Comparison of ENCODE assay signal across 9 mouse cellular contexts in genomic region chr12:84030659-84031332, GRCm38 (mm10). TPM values are rescaled to one million over a fixed set of nuclear protein-coding genes. Genes with fewer than 3 reads are reported as not detected.
DNase-seq lines count a peak whose midpoint lies in the region; ATAC-seq and TF ChIP-seq lines count a peak whose summit lies in the region.
"Had no signal": no experiment of that assay in that cellular context is flagged by ENCODE, and none has a peak within 500 bp of the region (broad histone marks: within the 10 kb centered on the region; RNA-seq: fewer than 3 reads in every experiment).

No protein-coding gene starts in this region.

- TF ChIP-seq POLR2A in lung, adult 2 months (IDR thresholded peaks at IDR 0.05; ENCODE audit: borderline replicate concordance, extremely low read depth, low read depth, low read length) = no peak
- TF ChIP-seq POLR2A in olfactory bulb, adult 2 months (IDR thresholded peaks at IDR 0.05; ENCODE audit: insufficient read depth, low read depth, low read length) = no peak

- H3K27me3 ChIP-seq in forebrain, embryonic 11.5 days (ENCODE audit: control insufficient read depth, insufficient read depth, low read length) = no peaks in the 10 kb centered on the region
- H3K27me3 ChIP-seq: embryonic facial prominence, embryonic 12.5 days had no signal

- no peaks in the 10 kb centered on the region for H3K4me1 ChIP-seq in forebrain, embryonic 11.5 days (replicated peaks; ENCODE audit: control insufficient read depth, insufficient read depth, low read length)
- no peaks in the 10 kb centered on the region for H3K4me1 ChIP-seq in lung, adult 2 months (ENCODE audit: control insufficient read depth, insufficient read depth, low read length)
- H3K4me1 ChIP-seq in olfactory bulb, adult 2 months (ENCODE audit: control insufficient read depth, insufficient read depth, low read length) = no peaks in the 10 kb centered on the region
- H3K4me1 ChIP-seq: embryonic facial prominence, embryonic 12.5 days had no signal

- no peak for ATAC-seq in forebrain, embryonic 11.5 days (replicated peaks; ENCODE audit: low FRiP score)

- no peak overlapping the region for H3K9ac ChIP-seq in forebrain, embryonic 11.5 days (ENCODE audit: low read length)
- H3K9ac ChIP-seq: embryonic facial prominence, embryonic 12.5 days had no signal

- intact Hi-C loops in heart, postnatal 14 days (cut with DNase I) = loop anchor here (1.0 kb wide), 1 partner anchor 58 kb away; no protein-coding TSS in a partner anchor

- no peak overlapping the region for H3K27ac ChIP-seq in forebrain, embryonic 11.5 days (ENCODE audit: low read depth, low read length)
- H3K27ac ChIP-seq in olfactory bulb, adult 2 months (ENCODE audit: insufficient read depth, low read depth, low read length) = no peak overlapping the region
- H3K27ac ChIP-seq: embryonic facial prominence, embryonic 12.5 days had no signal

- TF ChIP-seq CTCF in lung, adult 2 months (IDR thresholded peaks at IDR 0.05; ENCODE audit: insufficient read depth, low read length) = peak; percentile 91
- TF ChIP-seq CTCF in olfactory bulb, adult 2 months (IDR thresholded peaks at IDR 0.05; ENCODE audit: insufficient read depth, low read depth, low read length) = 0 out of 2 replicates have a peak, but pooled peaks have one; percentile 10

- no peaks in the 10 kb centered on the region for H3K9me3 ChIP-seq in forebrain, embryonic 11.5 days (ENCODE audit: control insufficient read depth, low read length)
- H3K9me3 ChIP-seq: embryonic facial prominence, embryonic 12.5 days had no signal

- DNase-seq in CD8-positive naive resting alpha-beta T cell, adult 2 months (ENCODE audit: low read depth in 2 of 2, low spot score in 2 of 2) = peak; percentile 58 to 78
- peak; percentile 40 for DNase-seq in c-Kit-negative CD71-positive TER-119-positive erythroid progenitor cells, embryonic 14.5 days (ENCODE audit: low read depth, low spot score)
- DNase-seq in forebrain, embryonic 11.5 days (ENCODE audit: low spot score) = peak; percentile 78
- DNase-seq in heart, postnatal 14 days = peak; percentile 78 to 87
- peak; percentile 81 to 85 for DNase-seq in kidney, postnatal 4 days
- peak; percentile 67 for DNase-seq in lung, adult 2 months
- peak; percentile 80 for DNase-seq in testis, postnatal 10 days (ENCODE audit: low spot score)

- no peak overlapping the region for H3K4me3 ChIP-seq in forebrain, embryonic 11.5 days (ENCODE audit: low read depth, low read length)
- no peak overlapping the region for H3K4me3 ChIP-seq in lung, adult 2 months (replicated peaks; ENCODE audit: extremely low read depth, low read depth, low read length)
- no peak overlapping the region for H3K4me3 ChIP-seq in olfactory bulb, adult 2 months (ENCODE audit: insufficient read depth, low read depth, low read length)
- H3K4me3 ChIP-seq: embryonic facial prominence, embryonic 12.5 days had no signal

- no peak overlapping the region for H3K4me2 ChIP-seq in forebrain, embryonic 11.5 days (ENCODE audit: low read depth, low read length, severe bottlenecking)
- H3K4me2 ChIP-seq: embryonic facial prominence, embryonic 12.5 days had no signal

- 74% methylated on average over 4 of the region's 4 CpGs for WGBS in forebrain, embryonic 11.5 days
- WGBS in lung, adult 2 months = 46% methylated on average over 4 of the region's 4 CpGs
- WGBS in olfactory bulb, adult 2 months = 52% methylated on average over 4 of the region's 4 CpGs

- H3K36me3 ChIP-seq in forebrain, embryonic 11.5 days (ENCODE audit: control insufficient read depth, insufficient read depth, low read length) = no peaks in the 10 kb centered on the region
- H3K36me3 ChIP-seq: embryonic facial prominence, embryonic 12.5 days had no signal

RNA-seq across cellular contexts. Expression of gene Acot4, which starts 7.4 kb away (rescaled TPM):
- 0.31 TPM in 1 of 2 replicates, not detected in the other for polyA plus RNA-seq in forebrain, embryonic 11.5 days (2014; fragmentation: Nextera tagmentation; extraction: Ambion mirVana)
- 1 to 10 TPM in 1 of 2 experiments, under 1 TPM in 1; 0.85 to 1.2 TPM for total RNA-seq in heart, postnatal 14 days (2021)
- polyA plus RNA-seq in lung, adult 2 months (2012; rRNA removed) = 0.40 TPM in 2 replicates
- not detected in 2 replicates for polyA plus RNA-seq in olfactory bulb, adult 2 months (2012; ENCODE audit: insufficient read depth, insufficient read length, low replicate concordance, missing spikeins)

RNA-seq across cellular contexts. Expression of gene Gm49366, which starts 7.9 kb away (rescaled TPM):
- polyA plus RNA-seq in forebrain, embryonic 11.5 days (2014; fragmentation: Nextera tagmentation; extraction: Ambion mirVana) = not detected in 2 replicates
- not detected for total RNA-seq in heart, postnatal 14 days (2021)
- not detected in 2 replicates for polyA plus RNA-seq in lung, adult 2 months (2012; rRNA removed)
- polyA plus RNA-seq in olfactory bulb, adult 2 months (2012; ENCODE audit: insufficient read depth, insufficient read length, low replicate concordance, missing spikeins) = not detected in 2 replicates
- polyA plus RNA-seq: embryonic facial prominence, embryonic 12.5 days had no signal

RNA-seq across cellular contexts. Expression of gene Acot3, which starts 21.1 kb away (rescaled TPM):
- polyA plus RNA-seq in forebrain, embryonic 11.5 days (2014; fragmentation: Nextera tagmentation; extraction: Ambion mirVana) = 0.23 and 0.25 TPM in 2 replicates
- total RNA-seq in heart, postnatal 14 days (2021) = 1 to 10 TPM; 2.1 to 2.8 TPM
- polyA plus RNA-seq in lung, adult 2 months (2012; rRNA removed) = not detected in 2 replicates
- not detected in 2 replicates for polyA plus RNA-seq in olfactory bulb, adult 2 months (2012; ENCODE audit: insufficient read depth, insufficient read length, low replicate concordance, missing spikeins)

RNA-seq across cellular contexts. Expression of gene Acot1, which starts 21.5 kb away (rescaled TPM):
- polyA plus RNA-seq in forebrain, embryonic 11.5 days (2014; fragmentation: Nextera tagmentation; extraction: Ambion mirVana) = 34.1 and 42.7 TPM in 2 replicates
- total RNA-seq in heart, postnatal 14 days (2021) = 10 to 100 TPM; 70.0 to 79.3 TPM
- 28.8 and 29.2 TPM in 2 replicates for polyA plus RNA-seq in lung, adult 2 months (2012; rRNA removed)
- not detected in 2 replicates for polyA plus RNA-seq in olfactory bulb, adult 2 months (2012; ENCODE audit: insufficient read depth, insufficient read length, low replicate concordance, missing spikeins)

RNA-seq across cellular contexts. Expression of gene Acot5, which starts 38.3 kb away (rescaled TPM):
- polyA plus RNA-seq in forebrain, embryonic 11.5 days (2014; fragmentation: Nextera tagmentation; extraction: Ambion mirVana) = not detected in 2 replicates
- under 1 TPM in 1 of 2 experiments, not detected in 1; 0.24 TPM for total RNA-seq in heart, postnatal 14 days (2021)
- not detected in 2 replicates for polyA plus RNA-seq in lung, adult 2 months (2012; rRNA removed)
- not detected in 2 replicates for polyA plus RNA-seq in olfactory bulb, adult 2 months (2012; ENCODE audit: insufficient read depth, insufficient read length, low replicate concordance, missing spikeins)
- polyA plus RNA-seq: embryonic facial prominence, embryonic 12.5 days had no signal
